Mouse (Mus musculus) ES-Bruce4 (cell line): ENCODE data around the gene Trim52. TPM values are rescaled to one million over a fixed set of nuclear protein-coding genes. Genes with fewer than 3 reads are reported as not detected.

Experiments
- H3K27ac ChIP-seq: 2 replicates; pipeline ENCODE4 v1.5.1; 2012; ENCODE audit warnings: low read length, inconsistent platforms; ENCODE audit not compliant: insufficient read depth
- H3K27me3 ChIP-seq: 2 replicates; pipeline ENCODE4 v1.6.1; 2012; ENCODE audit warnings: mild to moderate bottlenecking, low read length, inconsistent platforms; ENCODE audit not compliant: control insufficient read depth, poor library complexity, insufficient read depth, severe bottlenecking
- H3K36me3 ChIP-seq: 2 replicates; pipeline ENCODE4 v1.6.1; 2012; ENCODE audit warnings: inconsistent platforms, mild to moderate bottlenecking, low read length, moderate library complexity; ENCODE audit not compliant: control insufficient read depth, poor library complexity, insufficient read depth, severe bottlenecking
- H3K4me1 ChIP-seq: one replicate; pipeline ENCODE4 v1.8.1; 2011; ENCODE audit warnings: low read length; ENCODE audit not compliant: control insufficient read depth, insufficient read depth
- H3K4me3 ChIP-seq: 2 replicates; pipeline ENCODE4 v1.5.1; 2011; ENCODE audit warnings: low read depth, mild to moderate bottlenecking, low read length
- H3K9ac ChIP-seq: 2 replicates; pipeline ENCODE4 v1.6.1; 2012; ENCODE audit warnings: low read depth, mild to moderate bottlenecking, inconsistent platforms; ENCODE audit not compliant: poor library complexity, severe bottlenecking
- H3K9me3 ChIP-seq: replicated peaks from 2 replicates; pipeline ENCODE4 v1.6.1; 2012; ENCODE audit warnings: mild to moderate bottlenecking, low read length, inconsistent platforms; ENCODE audit not compliant: control insufficient read depth, poor library complexity, insufficient read depth, severe bottlenecking
- CTCF ChIP-seq: IDR thresholded peaks from one replicate; pipeline ENCODE4 v1.8.1; 2011; ENCODE audit warnings: low read depth, low read length
- EP300 ChIP-seq: IDR thresholded peaks from 2 replicates; pipeline ENCODE4 v1.6.1; 2011; ENCODE audit warnings: low read depth, low read length; ENCODE audit not compliant: insufficient read depth
- POLR2A ChIP-seq: IDR thresholded peaks from one replicate; pipeline ENCODE4 v1.8.1; 2011; ENCODE audit warnings: low read length; ENCODE audit not compliant: insufficient read depth
- polyA plus RNA-seq: library from polyadenylated mRNA; stranded (reverse); fragments of >200 nt; gene quantifications from 2 replicates; pipeline ENCODE4 v1.2.4, GENCODE M21; 2011; ENCODE audit warnings: low read depth; ENCODE audit not compliant: missing spikeins, insufficient read depth, insufficient read length

The Trim52 gene
- polyA plus RNA-seq = 0.90 and 0.93 TPM in 2 replicates

DNA sequence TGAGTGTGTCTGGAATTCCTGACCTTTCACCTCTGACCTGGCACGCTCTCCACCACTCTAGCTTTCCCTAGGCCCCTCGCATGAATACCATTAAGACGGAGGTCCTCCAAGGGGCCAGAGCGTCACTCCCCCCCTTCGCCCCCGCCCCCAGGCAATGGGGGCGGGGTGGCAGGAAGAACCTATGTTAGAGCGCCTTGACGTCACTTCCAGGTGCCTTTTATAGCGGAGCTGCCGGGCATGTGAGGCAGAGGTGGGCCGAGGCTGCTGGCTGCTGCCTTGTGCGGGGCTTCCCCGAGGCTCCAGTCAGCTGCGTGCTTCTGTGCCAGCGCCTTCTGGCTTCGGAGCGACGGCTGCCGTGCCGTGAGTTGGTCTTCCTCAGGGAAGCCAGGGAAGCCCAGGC lies at the start of gene Trim52:
TSS of gene Trim52 (plus strand) at position 219 of the 400 bp plus-strand sequence.
- Histone ChIP-seq H3K4me3 (peak within 1 kb of the TSS; percentile 46), H3K4me1 (no peaks in the 10 kb centered on the region), H3K9ac (no peak within 1 kb of the TSS; the same call in 1 of the 2 replicates), H3K27ac (no peak within 1 kb of the TSS), H3K36me3 (no peaks in the 10 kb centered on the region), H3K9me3 (no peaks in the 10 kb centered on the region), H3K27me3 (no peaks in the 10 kb centered on the region)
- TF ChIP-seq EP300 (no peak), CTCF (no peak), POLR2A (no peak)

DNA sequence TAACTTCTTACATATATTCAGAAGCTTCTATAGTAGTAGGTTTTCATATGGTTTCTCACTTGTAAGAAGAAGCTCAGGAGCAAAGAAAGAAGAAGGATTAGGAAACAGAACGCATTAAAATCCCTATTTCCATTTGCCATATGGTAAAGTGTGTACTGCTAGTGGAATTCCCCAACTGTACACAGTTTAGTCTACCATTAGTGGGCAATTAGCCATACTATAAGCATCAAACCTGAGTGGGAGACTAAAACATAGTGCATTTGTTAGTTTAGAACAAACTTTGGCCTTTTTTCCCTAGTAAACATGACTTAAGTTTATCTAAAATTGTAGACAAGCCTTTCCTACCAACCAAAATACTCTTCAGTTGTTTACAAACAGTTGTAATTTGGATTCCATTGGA lies 33.4 kb upstream of the Trim52 start:
- Histone ChIP-seq H3K27ac (no peak overlapping the region), H3K9ac (no peak overlapping the region), H3K9me3 (no peaks in the 10 kb centered on the region), H3K4me1 (no peaks in the 10 kb centered on the region), H3K4me3 (no peak overlapping the region), H3K36me3 (no peaks in the 10 kb centered on the region), H3K27me3 (no peaks in the 10 kb centered on the region)
- no peak for TF ChIP-seq CTCF
- TF ChIP-seq POLR2A = no peak
- no peak for TF ChIP-seq EP300

- Histone ChIP-seq H3K4me1 (no peaks in the 10 kb centered on the region), H3K36me3 (no peaks in the 10 kb centered on the region), H3K27me3 (no peaks in the 10 kb centered on the region), H3K9ac (no peak overlapping the region), H3K9me3 (no peaks in the 10 kb centered on the region), H3K27ac (no peak overlapping the region), H3K4me3 (no peak overlapping the region)
- TF ChIP-seq EP300 (no peak), POLR2A (no peak), CTCF (no peak)
Measured at GRCm38 (mm10) chr14:106075181-106076064, 30.6 kb upstream of the Trim52 start.

- Histone ChIP-seq H3K27me3 (no peaks in the 10 kb centered on the region), H3K27ac (no peak overlapping the region), H3K9ac (no peak overlapping the region), H3K36me3 (no peaks in the 10 kb centered on the region), H3K4me3 (no peak overlapping the region), H3K9me3 (no peaks in the 10 kb centered on the region; the same call in 1 of the 2 replicates), H3K4me1 (no peaks in the 10 kb centered on the region)
- TF ChIP-seq EP300 = no peak
- TF ChIP-seq CTCF = no peak
- no peak for TF ChIP-seq POLR2A
Measured at GRCm38 (mm10) chr14:106088480-106089037, 17.4 kb upstream of the Trim52 start.

GRCm38 (mm10) chr14:106096816-106097215 lies 9.2 kb upstream of the Trim52 start:
- no peak for TF ChIP-seq CTCF
- no peak for TF ChIP-seq EP300
- TF ChIP-seq POLR2A = no peak
- H3K4me3 ChIP-seq = no peak overlapping the region
- no peaks in the 10 kb centered on the region for H3K27me3 ChIP-seq
- H3K4me1 ChIP-seq = no peaks in the 10 kb centered on the region
- no peaks in the 10 kb centered on the region for H3K9me3 ChIP-seq
- no peaks in the 10 kb centered on the region for H3K36me3 ChIP-seq
- H3K9ac ChIP-seq = no peak overlapping the region
- H3K27ac ChIP-seq = no peak overlapping the region

- Histone ChIP-seq H3K27me3 (no peaks in the 10 kb centered on the region), H3K4me3 (no peak overlapping the region), H3K27ac (no peak overlapping the region), H3K9ac (no peak overlapping the region), H3K4me1 (no peaks in the 10 kb centered on the region), H3K9me3 (no peaks in the 10 kb centered on the region), H3K36me3 (no peaks in the 10 kb centered on the region)
- peak; percentile 38 for TF ChIP-seq CTCF
- TF ChIP-seq EP300 = no peak
Measured at GRCm38 (mm10) chr14:106100858-106101257, 5.1 kb upstream of the Trim52 start.
